Mouse (Mus musculus) layer of hippocampus, adult 2 months (tissue): Measurements from ENCODE around the gene Tigar. TPM values are rescaled to one million over a fixed set of nuclear protein-coding genes. Genes with fewer than 3 reads are reported as not detected.

ENCODE experiments used
- DNase-seq, 2 experiments: peaks; one replicate each; pipeline ENCODE4 v3.0.0; 2022; ENCODE audit warnings: low spot score in 2 of 2
- H3K27ac ChIP-seq: fragments of 200-600 bp; 2 replicates; pipeline ENCODE4 v1.8.1; 2022
- H3K4me3 ChIP-seq: fragments of 200-600 bp; 2 replicates; pipeline ENCODE4 v1.8.1; 2022; ENCODE audit warnings: mild to moderate bottlenecking
- CTCF ChIP-seq: fragments of 200-600 bp; conservative IDR thresholded peaks from 2 replicates; pipeline ENCODE4 v1.8.1; 2022; ENCODE audit warnings: antibody characterized with exemption, mild to moderate bottlenecking, moderate library complexity
- total RNA-seq, 2 experiments: library from RNA; stranded (reverse); gene quantifications; 2 replicates each; pipeline ENCODE4 v1.2.3; 2021

Gene Tigar
- total RNA-seq, 2 experiments from 2014 or later, result 25.6 to 27.3 TPM

- Histone ChIP-seq H3K4me3 (no peak overlapping the region), H3K27ac (no peak overlapping the region)
- no peak for DNase-seq
- TF ChIP-seq CTCF, result no peak
Observed at GRCm38 (mm10) chr6:127131946-127132345, 22.6 kb upstream of the Tigar start.

GRCm38 (mm10) chr6:127130377-127130776 lies 21.0 kb upstream of the Tigar start:
- no peak overlapping the region; the same call in 1 of the 2 replicates for H3K4me3 ChIP-seq
- no peak overlapping the region for H3K27ac ChIP-seq
- no peak for DNase-seq
- no peak for TF ChIP-seq CTCF

- no peak for TF ChIP-seq CTCF
- no peak for DNase-seq
- H3K4me3 ChIP-seq, result no peak overlapping the region
- no peak overlapping the region for H3K27ac ChIP-seq
Observed at GRCm38 (mm10) chr6:127129659-127130058, 20.3 kb upstream of the Tigar start.

- Histone ChIP-seq H3K4me3 (no peak overlapping the region), H3K27ac (no peak overlapping the region)
- no peak for DNase-seq
- no peak for TF ChIP-seq CTCF
Observed at GRCm38 (mm10) chr6:127123506-127123905, 14.1 kb upstream of the Tigar start.

- H3K4me3 ChIP-seq, result no peak overlapping the region
- TF ChIP-seq CTCF, result no peak
- no peak overlapping the region for H3K27ac ChIP-seq
- no peak for DNase-seq
Observed at GRCm38 (mm10) chr6:127122996-127123395, 13.6 kb upstream of the Tigar start.

GRCm38 (mm10) chr6:127122221-127122806 lies 13.0 kb upstream of the Tigar start:
- H3K4me3 ChIP-seq, result no peak overlapping the region
- no peak overlapping the region for H3K27ac ChIP-seq
- no peak for DNase-seq
- peak; percentile 71 for TF ChIP-seq CTCF

GRCm38 (mm10) chr6:127114753-127115456 lies 5.5 kb upstream of the Tigar start:
- DNase-seq, result peak; percentile 27 to 30

GRCm38 (mm10) chr6:127108368-127109060 lies 843 bp downstream of the Tigar start:
- TF ChIP-seq CTCF, result no peak
- no peak for DNase-seq
- peak overlapping the region; percentile 80 for H3K4me3 ChIP-seq
- peak overlapping the region; percentile 64 for H3K27ac ChIP-seq

More at GRCm38 (mm10) chr6:127114753-127115456, 5.5 kb upstream of the Tigar start:
- TF ChIP-seq CTCF, result peak; percentile 43
- Histone ChIP-seq H3K27ac (peak overlapping the region; percentile 60; the same call in 1 of the 2 replicates), H3K4me3 (no peak overlapping the region)

GRCm38 (mm10) chr6:127107413-127107812 lies 1.9 kb downstream of the Tigar start:
- TF ChIP-seq CTCF, result no peak
- Histone ChIP-seq H3K4me3 (no peak overlapping the region), H3K27ac (no peak overlapping the region)
- no peak for DNase-seq

- Histone ChIP-seq H3K27ac (peak overlapping the region; percentile 69; the same call in 1 of the 2 replicates), H3K4me3 (no peak overlapping the region)
- DNase-seq, result no peak
- no peak for TF ChIP-seq CTCF
Observed at GRCm38 (mm10) chr6:127106726-127107125, 2.6 kb downstream of the Tigar start.

- Histone ChIP-seq H3K4me3 (no peak overlapping the region), H3K27ac (peak overlapping the region; percentile 69; the same call in 1 of the 2 replicates)
- TF ChIP-seq CTCF, result no peak
- DNase-seq, result peak in 1 of 2 experiments; percentile 16
Observed at GRCm38 (mm10) chr6:127106189-127106588, 3.2 kb downstream of the Tigar start.

- peak in 1 of 2 experiments; percentile 44 for DNase-seq
- H3K27ac ChIP-seq, result no peak overlapping the region
- H3K4me3 ChIP-seq, result no peak overlapping the region
- peak; percentile 76 for TF ChIP-seq CTCF
Observed at GRCm38 (mm10) chr6:127105107-127105506, 4.2 kb downstream of the Tigar start.

GRCm38 (mm10) chr6:127104396-127105029 lies 4.8 kb downstream of the Tigar start:
- Histone ChIP-seq H3K27ac (no peak overlapping the region), H3K4me3 (no peak overlapping the region)
- no peak for TF ChIP-seq CTCF
- DNase-seq, result no peak
